Mouse (Mus musculus) liver, postnatal 0 days (tissue): Measurements from ENCODE around the gene Plekhg2.

Source experiments
- CTCF ChIP-seq: sonication (generic); IDR thresholded peaks from 2 replicates; pipeline ENCODE4 v1.5.1; 2016; ENCODE audit warnings: antibody characterized with exemption, low read depth
- EP300 ChIP-seq: IDR thresholded peaks from 2 replicates; pipeline ENCODE4 v1.6.1; 2016; ENCODE audit warnings: antibody characterized with exemption, low read depth, mild to moderate bottlenecking

GRCm38 (mm10) chr7:28377190-28378065 is 5.0 kb upstream of the Plekhg2 start:
- TF ChIP-seq CTCF = peak; percentile 17; the same call in 1 of the 2 replicates
- no peak for TF ChIP-seq EP300
